Mouse (Mus musculus): ENCODE measurements around the gene Lhx9.

Lhx9 gene

DNA sequence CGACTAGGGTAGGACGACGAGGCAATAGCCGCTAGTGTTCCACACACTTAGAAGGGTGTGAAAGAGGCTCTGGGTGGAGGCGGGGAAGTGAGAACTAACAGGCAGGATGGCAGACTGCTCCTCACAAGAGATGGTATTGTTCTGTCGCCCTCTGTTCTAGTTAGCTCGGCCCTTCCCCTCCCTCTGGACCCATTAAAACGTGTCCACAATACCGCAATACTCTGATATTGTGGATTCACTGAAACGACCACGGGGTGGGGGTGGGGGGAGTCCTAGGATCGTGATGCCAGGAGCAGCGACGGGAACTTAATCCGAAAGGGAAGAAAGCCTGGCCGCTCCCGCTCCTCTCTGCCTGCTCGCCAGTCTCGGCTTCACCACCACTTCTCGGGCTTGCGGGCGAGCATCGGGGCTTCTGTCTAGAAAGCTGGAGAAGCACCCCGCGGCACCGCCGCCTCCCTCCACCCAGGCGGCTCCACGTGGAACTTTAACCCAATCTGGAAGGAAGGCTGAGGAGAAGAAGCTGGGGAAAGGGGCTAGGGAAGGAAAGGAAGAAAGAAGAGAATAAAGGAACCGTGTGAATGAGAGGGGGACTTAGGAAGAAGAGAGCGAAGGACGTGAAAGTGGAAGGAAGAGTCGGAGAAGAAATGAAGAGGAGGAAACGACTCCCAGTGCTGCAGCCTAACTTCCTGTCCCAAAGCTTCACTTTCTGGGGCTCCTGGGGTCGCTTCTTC is 4.9 kb downstream of the Lhx9 start:
- TF ChIP-seq GATA4 (IDR thresholded peaks at IDR 0.05; ENCODE audit: insufficient replicate concordance, low read length), result no peak

DNA sequence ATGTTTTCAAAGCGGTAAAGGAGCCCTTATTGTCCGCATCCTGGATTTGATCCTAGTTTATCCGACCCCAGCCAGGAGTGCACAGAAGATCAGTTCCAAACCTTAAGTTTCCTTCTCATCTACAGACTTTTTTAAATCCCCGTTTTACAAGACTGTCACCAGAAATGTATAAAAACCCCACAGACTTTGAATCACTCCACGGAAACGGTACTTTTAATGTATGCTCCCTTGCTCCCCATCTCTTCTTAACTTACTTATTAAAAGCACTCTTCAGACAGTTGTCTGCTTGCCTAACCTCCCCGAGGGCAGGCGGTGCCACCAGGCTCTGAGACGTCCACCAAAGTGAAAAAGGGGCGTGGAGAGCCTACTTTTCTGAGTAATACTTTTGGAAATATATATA is 5.6 kb downstream of the Lhx9 start:
- TF ChIP-seq GATA4 (IDR thresholded peaks at IDR 0.05; ENCODE audit: insufficient replicate concordance, low read length), result no peak

DNA sequence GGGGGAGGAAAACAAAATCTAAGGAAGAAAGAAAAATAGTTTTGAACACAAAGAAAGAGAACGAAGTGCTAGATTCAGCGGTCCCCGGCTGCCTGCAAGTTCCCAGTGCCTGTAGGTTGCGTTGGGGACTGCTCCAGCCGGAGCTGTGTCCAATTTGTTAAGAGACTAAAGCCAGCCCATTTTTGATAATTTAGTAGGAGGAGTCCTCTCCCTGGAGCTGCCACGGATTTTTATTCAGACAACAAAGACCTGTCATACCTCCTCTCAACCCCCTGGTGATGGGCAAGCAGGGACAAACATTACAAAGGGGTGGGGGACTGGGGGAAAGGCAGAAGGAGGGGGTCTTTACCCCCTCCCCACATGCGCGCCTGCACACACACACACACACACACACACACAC is 6.1 kb downstream of the Lhx9 start:
- no peak for TF ChIP-seq GATA4 (IDR thresholded peaks at IDR 0.05; ENCODE audit: insufficient replicate concordance, low read length)

DNA sequence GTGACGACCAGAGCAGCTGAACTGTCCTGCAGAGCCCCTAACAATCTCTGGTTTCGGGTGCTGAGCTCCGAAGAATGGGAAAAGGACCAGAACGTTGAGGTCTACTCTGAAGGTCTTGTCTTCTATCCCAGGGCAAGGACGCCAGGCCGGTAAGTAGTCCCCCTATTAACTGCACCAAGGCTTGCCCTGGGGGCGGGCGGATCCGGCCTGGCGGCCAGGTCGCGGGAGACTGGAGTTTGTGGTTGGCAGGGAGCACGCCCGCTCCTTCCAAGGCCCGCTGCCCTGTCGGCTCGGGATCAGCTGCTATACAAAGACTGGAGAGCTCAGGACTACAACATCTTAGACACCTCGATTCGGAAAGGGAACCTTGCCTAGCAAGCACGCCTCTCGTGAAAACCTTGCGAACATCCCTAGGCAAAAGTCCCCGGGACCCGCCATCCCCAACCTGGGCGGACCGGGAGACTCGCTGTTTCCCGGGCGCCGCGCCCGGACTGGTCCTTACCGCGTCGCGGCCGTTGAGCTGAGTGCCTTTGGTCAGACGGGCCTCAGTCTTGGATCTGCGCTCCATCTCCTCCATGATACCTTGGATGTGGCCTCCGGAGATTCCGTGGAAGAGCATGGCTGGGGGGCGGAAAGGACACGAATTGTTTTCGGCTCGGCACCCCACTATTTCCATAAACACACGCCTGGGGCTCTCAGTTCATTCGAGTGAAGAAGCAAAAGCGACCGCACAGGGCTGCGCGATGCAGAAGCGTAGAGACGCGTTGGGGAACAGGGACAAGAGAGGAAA is 6.9 kb downstream of the Lhx9 start:
- no peak for TF ChIP-seq GATA4 (IDR thresholded peaks at IDR 0.05; ENCODE audit: insufficient replicate concordance, low read length)

DNA sequence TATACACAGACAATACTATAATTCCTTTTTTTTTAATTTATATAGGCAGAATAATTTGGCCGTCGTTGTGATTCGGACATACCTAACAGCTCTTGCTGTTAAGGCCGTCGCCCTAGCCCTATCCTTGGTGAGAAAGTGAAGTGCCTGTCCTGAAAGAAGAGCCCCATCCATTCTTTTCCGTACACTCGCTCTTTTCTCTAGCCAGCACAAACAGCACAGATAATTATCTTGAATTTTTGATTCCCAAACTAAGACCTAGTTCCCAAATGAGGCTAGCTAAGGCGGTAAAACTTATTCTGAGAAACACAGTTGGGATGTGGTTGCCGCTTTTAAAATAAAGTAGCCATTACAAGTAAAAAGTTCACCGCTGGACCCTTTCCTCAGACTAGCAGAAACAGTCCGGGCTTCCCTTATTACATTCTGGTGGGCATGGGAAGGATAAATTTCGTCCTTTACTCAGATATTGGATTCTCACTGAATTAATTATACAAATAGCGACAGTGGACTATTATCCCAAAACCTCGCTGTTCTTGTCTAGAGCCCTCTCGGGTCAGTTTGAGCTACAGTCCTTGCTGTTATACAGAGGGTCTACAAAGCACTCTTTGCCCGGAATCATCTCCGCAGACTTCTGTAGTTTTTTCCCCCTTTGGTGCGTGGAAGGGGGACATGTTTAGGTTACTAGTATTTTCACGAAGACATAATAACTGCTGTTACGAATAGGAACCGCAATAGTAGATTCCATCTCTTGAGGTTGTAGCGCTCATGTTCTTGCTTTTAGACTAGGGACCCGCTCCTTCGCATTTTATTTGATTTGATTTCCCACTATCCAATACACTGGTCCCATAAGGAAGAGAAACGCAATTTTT is 7.7 kb downstream of the Lhx9 start:
- no peak for TF ChIP-seq GATA4 (IDR thresholded peaks at IDR 0.05; ENCODE audit: insufficient replicate concordance, low read length)

DNA sequence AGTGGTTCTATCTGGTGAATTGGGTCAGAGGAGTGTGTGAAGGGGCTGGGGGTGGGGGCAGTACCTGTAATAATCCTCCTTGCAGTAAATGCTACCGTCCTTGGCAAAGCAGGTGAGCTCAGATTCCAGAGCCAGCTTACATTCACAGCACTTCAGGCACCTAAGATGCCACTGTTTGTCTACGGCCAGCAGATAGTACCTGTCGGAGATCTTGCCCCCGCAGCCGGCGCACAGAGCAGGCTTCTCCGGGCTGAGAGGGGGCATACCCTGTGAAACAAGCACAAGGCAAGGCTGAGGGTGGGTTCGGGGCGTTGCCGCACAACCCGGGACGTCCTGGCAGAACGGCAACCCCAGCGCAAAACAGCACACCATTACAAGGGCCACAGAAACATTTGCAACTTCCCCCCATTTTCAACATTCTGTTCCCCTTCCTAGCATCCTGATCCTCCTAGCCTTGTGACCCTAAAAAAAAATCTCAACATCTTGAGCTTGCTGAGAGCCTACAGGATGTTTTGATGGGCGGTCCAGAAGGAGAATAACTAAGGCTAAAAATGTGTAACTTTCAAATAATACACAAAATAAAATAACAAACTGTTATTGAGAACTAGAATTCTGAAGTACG is 8.5 kb downstream of the Lhx9 start:
- TF ChIP-seq GATA4 (IDR thresholded peaks at IDR 0.05; ENCODE audit: insufficient replicate concordance, low read length), result no peak

DNA sequence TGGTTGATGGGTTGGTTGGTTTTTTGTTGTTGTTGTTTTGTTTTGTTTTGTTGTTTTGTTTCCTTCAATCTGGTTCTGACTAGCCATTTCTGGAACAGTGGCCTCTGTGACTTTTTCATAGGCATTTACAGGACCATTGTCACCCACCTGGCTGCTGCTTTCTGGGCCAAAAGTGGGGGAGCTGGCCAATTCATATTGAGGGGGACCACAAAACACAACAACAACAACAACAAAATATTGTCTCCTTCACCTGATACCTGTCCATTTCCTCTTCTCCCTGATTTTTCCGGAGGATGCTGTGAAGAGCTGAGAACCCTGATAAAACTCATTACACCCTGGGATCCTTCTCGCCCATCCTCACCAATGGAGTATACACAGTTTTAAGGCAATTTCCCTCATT is 9.1 kb downstream of the Lhx9 start:
- no peak for TF ChIP-seq GATA4 (IDR thresholded peaks at IDR 0.05; ENCODE audit: insufficient replicate concordance, low read length)

DNA sequence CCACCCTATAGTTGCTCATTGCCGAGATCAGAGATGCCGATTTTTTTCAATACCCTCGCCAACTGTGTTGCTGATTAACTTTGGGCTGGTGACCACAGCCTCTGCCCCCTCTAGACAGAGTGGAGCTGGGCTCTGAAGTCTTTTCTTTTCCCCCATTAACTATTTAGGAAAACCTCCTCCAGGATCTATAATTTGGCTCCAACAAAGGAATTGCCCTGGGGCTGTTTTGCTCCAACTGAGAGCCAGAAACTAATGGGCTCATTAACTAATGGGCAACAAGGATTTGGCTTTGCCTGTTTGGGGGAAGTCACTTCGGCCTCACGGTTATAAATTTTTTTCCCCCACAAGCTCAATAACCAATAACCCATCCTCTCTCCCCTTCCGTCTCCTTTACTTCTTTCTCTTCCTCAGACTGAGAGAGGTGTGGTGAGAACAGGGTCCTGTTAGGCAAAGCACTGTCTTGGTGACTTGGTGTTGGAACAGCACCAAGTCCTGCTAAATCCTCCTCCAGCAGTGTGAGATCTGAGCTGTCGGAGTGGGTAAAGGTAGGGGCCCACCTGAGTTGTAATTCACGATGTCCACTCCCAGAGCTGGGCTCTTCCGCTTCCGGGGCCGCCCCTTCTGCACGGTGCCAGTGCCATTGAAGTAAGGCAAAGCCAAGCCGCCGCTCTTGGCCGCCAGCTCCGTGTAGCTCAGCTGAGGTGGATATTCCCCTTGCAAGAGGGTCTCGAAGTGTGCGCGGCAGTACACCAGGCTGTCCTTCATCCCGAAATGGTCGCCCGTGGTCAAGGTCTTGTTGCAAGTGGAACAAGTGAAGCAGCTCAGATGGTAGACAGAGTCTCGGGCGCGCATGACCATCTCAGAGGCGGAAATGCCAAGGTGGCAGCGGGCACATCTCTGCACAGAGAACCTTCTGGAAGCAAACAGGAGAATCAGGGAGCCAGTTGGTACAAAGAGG is 10.3 kb downstream of the Lhx9 start:
- TF ChIP-seq GATA4 (IDR thresholded peaks at IDR 0.05; ENCODE audit: insufficient replicate concordance, low read length), result no peak

DNA sequence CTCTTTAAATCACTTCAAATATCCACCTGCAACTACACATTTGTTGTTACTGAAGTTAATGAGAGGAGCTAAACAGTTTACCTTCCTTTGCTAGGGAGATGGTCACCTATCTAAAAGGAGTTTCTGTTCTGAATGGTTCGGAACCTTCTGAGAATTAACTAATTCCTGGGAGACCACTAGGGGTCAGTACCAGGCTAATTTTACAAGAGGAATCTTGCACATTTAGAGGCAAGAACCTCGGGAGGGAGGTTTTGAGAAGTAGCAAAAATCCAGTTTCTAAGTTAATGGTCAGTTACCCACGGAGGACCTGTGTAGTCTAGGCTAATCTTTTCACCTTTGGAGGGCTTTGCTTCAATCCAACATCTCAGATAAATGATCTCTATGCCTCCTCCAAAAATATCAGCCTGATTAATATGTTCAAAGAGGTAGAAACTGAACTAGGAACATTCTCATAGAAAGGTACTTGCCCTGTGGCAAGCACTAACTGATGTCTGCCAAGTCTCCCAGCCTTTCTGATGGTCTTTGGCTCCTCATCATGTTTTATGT is 12.9 kb downstream of the Lhx9 start:
- no peak for TF ChIP-seq GATA4 (IDR thresholded peaks at IDR 0.05; ENCODE audit: insufficient replicate concordance, low read length)

DNA sequence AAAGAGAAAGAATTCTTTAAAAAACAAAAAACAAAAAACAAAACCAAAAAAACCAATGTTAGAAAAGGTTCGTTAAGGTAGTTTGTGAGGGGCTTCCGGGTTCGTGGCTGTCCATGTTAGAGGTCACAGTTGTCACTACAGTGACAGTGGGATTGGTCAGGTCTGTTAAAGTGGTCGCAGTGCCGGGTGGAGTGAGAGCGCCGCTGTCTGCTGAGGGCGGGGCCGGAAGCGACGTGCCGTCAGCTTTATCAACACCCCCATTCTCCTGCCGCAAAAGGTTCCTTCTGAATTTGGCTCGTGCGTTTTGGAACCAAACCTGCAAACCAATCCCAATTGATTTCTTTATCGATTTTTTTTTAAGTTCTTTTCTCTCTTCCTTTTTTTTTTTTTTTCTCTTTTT is 17.1 kb downstream of the Lhx9 start:
- TF ChIP-seq GATA4 (IDR thresholded peaks at IDR 0.05; ENCODE audit: insufficient replicate concordance, low read length), result no peak

DNA sequence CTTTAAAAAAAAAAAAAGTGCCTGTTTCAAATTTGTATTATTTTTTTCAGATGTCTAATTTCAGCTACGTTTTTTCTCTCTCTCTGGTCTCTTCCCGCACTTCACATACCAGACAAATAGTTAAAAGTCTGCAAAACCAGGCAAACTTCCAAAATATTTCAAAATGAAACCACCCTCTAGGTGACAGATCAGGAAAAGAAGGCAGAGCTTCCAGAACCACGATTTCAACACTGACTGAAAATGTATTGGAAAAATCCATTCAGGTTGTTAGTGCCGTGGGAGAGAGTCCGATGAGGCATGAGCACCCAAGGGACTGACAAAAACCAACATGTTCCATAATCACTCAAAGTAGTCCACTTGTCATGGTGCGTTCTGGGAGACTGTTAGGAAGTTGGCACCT is 21.5 kb downstream of the Lhx9 start:
- no peak for TF ChIP-seq GATA4 (IDR thresholded peaks at IDR 0.05; ENCODE audit: insufficient replicate concordance, low read length)

DNA sequence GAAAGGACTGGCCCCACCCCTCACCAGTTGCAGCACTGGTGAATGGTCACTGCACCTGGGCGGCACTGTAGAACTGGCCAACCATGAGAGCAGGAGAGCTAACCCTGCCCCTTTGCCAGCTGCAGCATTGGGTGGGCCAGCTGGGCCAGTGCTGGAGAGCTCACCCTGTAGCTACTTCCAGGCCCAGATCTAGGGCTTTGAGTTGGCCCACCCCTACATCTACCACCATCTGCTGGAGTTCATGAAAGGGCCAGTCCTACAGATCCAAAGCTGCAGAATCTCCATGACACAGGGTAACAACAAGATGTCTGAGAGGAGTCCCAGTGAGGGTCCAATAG is 25.4 kb downstream of the Lhx9 start:
- no peak for TF ChIP-seq GATA4 (IDR thresholded peaks at IDR 0.05; ENCODE audit: insufficient replicate concordance, low read length)

DNA sequence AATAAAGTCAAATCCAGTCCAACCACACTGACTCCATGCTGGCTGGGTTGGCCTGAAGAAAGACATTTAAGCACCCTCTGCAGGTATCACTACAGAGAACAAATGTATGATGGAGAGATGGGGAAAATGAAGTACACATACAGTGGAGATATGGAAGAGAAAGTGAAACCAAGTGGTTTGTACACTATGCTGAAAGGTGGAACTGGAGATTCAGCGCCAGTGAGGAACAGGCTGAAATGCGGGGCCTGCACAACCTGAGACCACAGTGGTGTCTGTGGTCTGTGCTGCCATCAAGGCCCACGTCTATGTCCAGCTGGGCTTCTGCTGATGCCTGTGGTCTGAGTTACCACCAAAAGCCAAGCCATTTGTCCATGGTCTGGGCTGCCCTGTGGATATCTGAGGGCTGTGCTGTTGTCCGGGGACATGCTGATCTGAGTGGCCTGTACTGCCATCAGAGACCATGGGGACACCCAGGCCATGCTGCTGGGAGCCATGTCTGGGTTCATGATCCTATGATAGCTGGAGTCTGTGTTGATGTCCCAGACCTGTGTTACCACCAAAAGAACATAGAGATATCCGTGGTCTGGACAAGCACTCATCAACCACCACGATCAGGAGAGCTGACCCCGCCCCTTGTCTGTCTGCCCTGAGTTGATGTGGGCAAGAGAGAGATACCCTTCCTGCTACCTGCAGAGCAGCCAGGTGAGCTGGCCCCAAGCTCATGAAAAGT is 26.0 kb downstream of the Lhx9 start:
- no peak for TF ChIP-seq GATA4 (IDR thresholded peaks at IDR 0.05; ENCODE audit: insufficient replicate concordance, low read length)

Measured in liver, adult (tissue).